Mouse (Mus musculus): ENCODE measurements around the gene Aloxe3. TPM values are rescaled to one million over a fixed set of nuclear protein-coding genes. Genes with fewer than 3 reads are reported as not detected.

Gene Aloxe3
- 0.14 and 0.18 TPM in 2 replicates for polyA plus RNA-seq (2015; fragmentation: Nextera tagmentation; extraction: Ambion mirVana)

DNA sequence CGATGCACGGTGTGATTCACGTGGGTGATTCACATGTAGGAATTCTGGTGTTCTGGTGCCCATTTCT, at the start of gene Aloxe3:
Aloxe3 (plus strand) TSS at position 45 of the 67 bp plus-strand sequence.
- WGBS (ENCODE audit: insufficient replicate concordance): 7% methylated on average over 3 of the region's 3 CpGs
- H3K9me3 ChIP-seq (ENCODE audit: low read length): no peaks in the 10 kb centered on the region
- H3K27me3 ChIP-seq (ENCODE audit: insufficient read depth, low read length): peaks cover 13% of the 10 kb centered on the region
- H3K36me3 ChIP-seq (replicated peaks; ENCODE audit: insufficient read depth, low read length): no peaks in the 10 kb centered on the region
- ATAC-seq (no peak), DNase-seq (no peak)
- TF ChIP-seq EP300 (IDR thresholded peaks at IDR 0.05; ENCODE audit: low read depth) (no peak), CTCF (IDR thresholded peaks at IDR 0.05; ENCODE audit: low read depth) (no peak)
- peak within 1 kb of the TSS; percentile 97 for H3K4me2 ChIP-seq (ENCODE audit: low read depth, low read length)
- H3K9ac ChIP-seq (replicated peaks): peak within 1 kb of the TSS; percentile 64
- H3K4me3 ChIP-seq (ENCODE audit: low read depth, low read length): peak within 1 kb of the TSS; percentile 61
- H3K27ac ChIP-seq (ENCODE audit: low read depth): peak within 1 kb of the TSS; percentile 23; the same call in 1 of the 2 replicates
- peaks cover 37% of the 10 kb centered on the region for H3K4me1 ChIP-seq (ENCODE audit: insufficient read depth)

GRCm38 (mm10) chr11:69076572-69076971, 49.1 kb upstream of the Aloxe3 start:
- Histone ChIP-seq H3K27ac (ENCODE audit: low read depth) (no peak overlapping the region), H3K9me3 (ENCODE audit: low read length) (no peaks in the 10 kb centered on the region), H3K9ac (replicated peaks) (no peak overlapping the region), H3K4me1 (ENCODE audit: insufficient read depth) (peaks cover 26% of the 10 kb centered on the region), H3K4me3 (ENCODE audit: low read depth, low read length) (no peak overlapping the region), H3K36me3 (replicated peaks; ENCODE audit: insufficient read depth, low read length) (no peaks in the 10 kb centered on the region), H3K27me3 (ENCODE audit: insufficient read depth, low read length) (no peaks in the 10 kb centered on the region), H3K4me2 (ENCODE audit: low read depth, low read length) (no peak overlapping the region)
- 70% methylated on average over 5 of the region's 5 CpGs for WGBS (ENCODE audit: insufficient replicate concordance)
- DNase-seq (no peak), ATAC-seq (no peak)
- TF ChIP-seq CTCF (IDR thresholded peaks at IDR 0.05; ENCODE audit: low read depth) (no peak), EP300 (IDR thresholded peaks at IDR 0.05; ENCODE audit: low read depth) (no peak)

DNA sequence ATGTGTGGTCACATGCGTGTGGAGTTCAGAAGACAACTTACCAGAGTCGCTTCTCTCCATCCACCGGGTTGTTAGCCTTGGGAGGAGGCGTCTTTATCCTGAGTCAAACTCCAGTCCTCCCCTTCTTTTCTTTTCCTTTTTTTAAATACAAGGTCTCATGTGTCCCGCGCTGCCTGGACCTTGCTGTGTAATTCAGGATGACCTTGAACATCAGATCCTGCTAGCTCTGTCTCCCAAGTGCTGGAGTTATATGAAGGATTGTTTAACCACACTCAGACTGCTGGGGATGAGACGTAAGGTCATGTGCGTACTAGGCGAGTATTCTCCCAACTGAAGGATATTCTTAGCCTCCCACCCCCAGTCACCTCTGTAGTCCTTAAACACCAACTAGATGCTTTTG, 48.4 kb upstream of the Aloxe3 start:
- H3K4me2 ChIP-seq (ENCODE audit: low read depth, low read length): no peak overlapping the region
- H3K4me1 ChIP-seq (ENCODE audit: insufficient read depth): peaks cover 22% of the 10 kb centered on the region
- 82% methylated on average over 9 of the region's 9 CpGs for WGBS (ENCODE audit: insufficient replicate concordance)
- H3K27me3 ChIP-seq (ENCODE audit: insufficient read depth, low read length): no peaks in the 10 kb centered on the region
- no peak overlapping the region for H3K4me3 ChIP-seq (ENCODE audit: low read depth, low read length)
- H3K9me3 ChIP-seq (ENCODE audit: low read length): no peaks in the 10 kb centered on the region
- ATAC-seq (no peak), DNase-seq (no peak)
- TF ChIP-seq EP300 (IDR thresholded peaks at IDR 0.05; ENCODE audit: low read depth) (no peak), CTCF (IDR thresholded peaks at IDR 0.05; ENCODE audit: low read depth) (no peak)
- no peaks in the 10 kb centered on the region for H3K36me3 ChIP-seq (replicated peaks; ENCODE audit: insufficient read depth, low read length)
- no peak overlapping the region for H3K27ac ChIP-seq (ENCODE audit: low read depth)
- H3K9ac ChIP-seq (replicated peaks): no peak overlapping the region

GRCm38 (mm10) chr11:69078041-69078440, 47.7 kb upstream of the Aloxe3 start:
- Histone ChIP-seq H3K9ac (replicated peaks) (no peak overlapping the region), H3K27me3 (ENCODE audit: insufficient read depth, low read length) (no peaks in the 10 kb centered on the region), H3K36me3 (replicated peaks; ENCODE audit: insufficient read depth, low read length) (no peaks in the 10 kb centered on the region), H3K4me3 (ENCODE audit: low read depth, low read length) (no peak overlapping the region), H3K4me2 (ENCODE audit: low read depth, low read length) (no peak overlapping the region), H3K27ac (ENCODE audit: low read depth) (no peak overlapping the region), H3K4me1 (ENCODE audit: insufficient read depth) (peaks cover 17% of the 10 kb centered on the region), H3K9me3 (ENCODE audit: low read length) (no peaks in the 10 kb centered on the region)
- ATAC-seq (no peak), DNase-seq (no peak)
- TF ChIP-seq EP300 (IDR thresholded peaks at IDR 0.05; ENCODE audit: low read depth): no peak
- TF ChIP-seq CTCF (IDR thresholded peaks at IDR 0.05; ENCODE audit: low read depth): no peak
- 74% methylated on average over 6 of the region's 6 CpGs for WGBS (ENCODE audit: insufficient replicate concordance)

- Histone ChIP-seq H3K9ac (replicated peaks) (no peak overlapping the region), H3K4me3 (ENCODE audit: low read depth, low read length) (no peak overlapping the region), H3K27me3 (ENCODE audit: insufficient read depth, low read length) (no peaks in the 10 kb centered on the region), H3K36me3 (replicated peaks; ENCODE audit: insufficient read depth, low read length) (no peaks in the 10 kb centered on the region), H3K4me2 (ENCODE audit: low read depth, low read length) (no peak overlapping the region), H3K9me3 (ENCODE audit: low read length) (no peaks in the 10 kb centered on the region), H3K4me1 (ENCODE audit: insufficient read depth) (peaks cover 12% of the 10 kb centered on the region), H3K27ac (ENCODE audit: low read depth) (no peak overlapping the region)
- WGBS (ENCODE audit: insufficient replicate concordance): 59% methylated on average over 5 of the region's 5 CpGs
- ATAC-seq: peak; percentile 43; the same call in 1 of the 2 replicates
- peak; percentile 48 for DNase-seq
- TF ChIP-seq CTCF (IDR thresholded peaks at IDR 0.05; ENCODE audit: low read depth) (no peak), EP300 (IDR thresholded peaks at IDR 0.05; ENCODE audit: low read depth) (no peak)
These were observed 46.8 kb upstream of the Aloxe3 start for GRCm38 (mm10) chr11:69078805-69079438.

DNA sequence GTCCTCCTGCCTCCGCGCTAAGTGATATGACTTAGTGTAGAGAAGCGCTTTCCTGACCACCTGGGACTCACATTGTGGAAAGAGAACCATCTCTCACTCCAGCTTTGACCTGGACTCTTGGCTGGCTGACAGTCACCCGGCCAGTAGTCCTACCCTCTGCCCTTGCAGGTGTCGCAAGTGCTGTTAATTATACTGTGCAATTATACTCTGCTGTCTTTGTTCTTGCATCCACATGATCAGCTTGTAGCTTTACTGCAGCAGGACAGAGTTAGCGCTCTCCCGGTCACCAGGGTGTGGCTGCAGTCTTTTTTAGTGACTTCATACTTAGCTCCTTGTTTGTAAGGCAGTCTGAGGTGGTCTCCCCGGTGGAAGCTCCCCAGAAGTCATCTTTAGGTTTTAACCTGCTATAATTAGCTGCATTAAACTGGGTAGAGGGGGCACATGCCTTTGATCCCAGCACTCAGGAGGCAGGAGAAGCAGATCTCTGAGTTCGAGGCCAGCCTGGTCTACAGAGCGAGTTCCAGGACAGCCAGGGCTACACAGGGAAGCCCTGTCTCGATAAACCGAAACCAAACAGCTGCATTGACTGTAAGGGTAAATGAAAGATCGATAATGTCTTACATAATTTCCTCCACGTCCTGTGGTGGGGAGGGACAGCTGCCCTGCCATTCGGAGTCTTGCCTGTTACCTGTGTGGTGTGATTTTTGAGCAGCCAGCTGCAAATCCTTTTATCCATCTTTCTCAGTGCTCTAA, 45.4 kb upstream of the Aloxe3 start:
- Histone ChIP-seq H3K4me3 (ENCODE audit: low read depth, low read length) (no peak overlapping the region), H3K4me1 (ENCODE audit: insufficient read depth) (peaks cover 6% of the 10 kb centered on the region; the same call in 1 of the 2 replicates), H3K4me2 (ENCODE audit: low read depth, low read length) (no peak overlapping the region), H3K9ac (replicated peaks) (no peak overlapping the region), H3K36me3 (replicated peaks; ENCODE audit: insufficient read depth, low read length) (no peaks in the 10 kb centered on the region), H3K27ac (ENCODE audit: low read depth) (0 out of 2 replicates have a peak overlapping the region, but pooled peaks have one; percentile 34), H3K27me3 (ENCODE audit: insufficient read depth, low read length) (no peaks in the 10 kb centered on the region), H3K9me3 (ENCODE audit: low read length) (no peaks in the 10 kb centered on the region)
- ATAC-seq (peak; percentile 80), DNase-seq (peak; percentile 25)
- TF ChIP-seq CTCF (IDR thresholded peaks at IDR 0.05; ENCODE audit: low read depth) (no peak), EP300 (IDR thresholded peaks at IDR 0.05; ENCODE audit: low read depth) (no peak)
- 66% methylated on average over 15 of the region's 15 CpGs for WGBS (ENCODE audit: insufficient replicate concordance)
